Comparison of ENCODE assay signal across 8 mouse cellular contexts in genomic region chr6:72217415-72217784, GRCm38 (mm10). TPM values are rescaled to one million over a fixed set of nuclear protein-coding genes. Genes with fewer than 3 reads are reported as not detected.
DNase-seq lines count a peak whose midpoint lies in the region; ATAC-seq lines count a peak whose summit lies in the region.

No protein-coding gene starts in this region.

- H3K4me2 ChIP-seq in kidney, embryonic 14.5 days (replicated peaks; ENCODE audit: low read depth, low read length) = peak overlapping the region; percentile 33
- H3K4me2 ChIP-seq in embryonic facial prominence, embryonic 14.5 days (ENCODE audit: low read depth, low read length) = peak overlapping the region; percentile 41
- peak overlapping the region; percentile 56 for H3K4me2 ChIP-seq in intestine, embryonic 16.5 days (ENCODE audit: low read depth, low read length)
- peak overlapping the region; percentile 51 for H3K4me2 ChIP-seq in neural tube, embryonic 12.5 days (replicated peaks)

- no peak for DNase-seq in kidney, adult 8-10 months
- no peak for DNase-seq in embryonic facial prominence, embryonic 14.5 days (ENCODE audit: low spot score)
- DNase-seq in retina, embryonic 14.5 days (ENCODE audit: low spot score) = no peak
- DNase-seq in layer of hippocampus, adult 11-12 months (ENCODE audit: low spot score) = no peak
- DNase-seq in kidney, postnatal 36 days = no peak

- peaks cover 73% of the 10 kb centered on the region for H3K4me1 ChIP-seq in kidney, embryonic 14.5 days (ENCODE audit: control insufficient read depth, insufficient read depth, low read length)
- H3K4me1 ChIP-seq in embryonic facial prominence, embryonic 14.5 days (ENCODE audit: control insufficient read depth, insufficient read depth, low read length) = peaks cover 67% of the 10 kb centered on the region
- peaks cover 66% of the 10 kb centered on the region for H3K4me1 ChIP-seq in intestine, embryonic 16.5 days (ENCODE audit: control insufficient read depth, insufficient read depth, low read length)
- H3K4me1 ChIP-seq in neural tube, embryonic 12.5 days = peaks cover 73% of the 10 kb centered on the region

- no peak for ATAC-seq in kidney, embryonic 14.5 days (ENCODE audit: low FRiP score, low TSS enrichment)
- no peak for ATAC-seq in embryonic facial prominence, embryonic 14.5 days (ENCODE audit: low read depth)
- no peak for ATAC-seq in intestine, embryonic 16.5 days
- peak; percentile 25 for ATAC-seq in neural tube, embryonic 12.5 days (ENCODE audit: low FRiP score, low read depth)

- 43% methylated on average over 6 of the region's 6 CpGs for WGBS in kidney, embryonic 14.5 days
- 24% methylated on average over 6 of the region's 6 CpGs for WGBS in embryonic facial prominence, embryonic 14.5 days
- WGBS in intestine, embryonic 16.5 days = 46% methylated on average over 6 of the region's 6 CpGs
- WGBS in neural tube, embryonic 12.5 days = 61% methylated on average over 6 of the region's 6 CpGs

- no peaks in the 10 kb centered on the region for H3K36me3 ChIP-seq in kidney, embryonic 14.5 days (ENCODE audit: control insufficient read depth, insufficient read depth, low read length)
- no peaks in the 10 kb centered on the region for H3K36me3 ChIP-seq in embryonic facial prominence, embryonic 14.5 days (ENCODE audit: control insufficient read depth, insufficient read depth, low read length)
- no peaks in the 10 kb centered on the region for H3K36me3 ChIP-seq in intestine, embryonic 16.5 days (ENCODE audit: control insufficient read depth, insufficient read depth, low read length)
- H3K36me3 ChIP-seq in neural tube, embryonic 12.5 days = no peaks in the 10 kb centered on the region

- H3K9ac ChIP-seq in kidney, embryonic 14.5 days (ENCODE audit: low read depth, low read length) = no peak overlapping the region
- H3K9ac ChIP-seq in embryonic facial prominence, embryonic 14.5 days (ENCODE audit: low read depth, low read length) = no peak overlapping the region
- H3K9ac ChIP-seq in intestine, embryonic 16.5 days (ENCODE audit: low read depth, low read length) = peak overlapping the region; percentile 56; the same call in 1 of the 2 replicates
- no peak overlapping the region for H3K9ac ChIP-seq in neural tube, embryonic 12.5 days

- no peaks in the 10 kb centered on the region for H3K9me3 ChIP-seq in kidney, embryonic 14.5 days (ENCODE audit: control insufficient read depth, low read length)
- no peaks in the 10 kb centered on the region for H3K9me3 ChIP-seq in embryonic facial prominence, embryonic 14.5 days (ENCODE audit: control insufficient read depth, low read length)
- H3K9me3 ChIP-seq in intestine, embryonic 16.5 days (ENCODE audit: control insufficient read depth, low read length) = no peaks in the 10 kb centered on the region
- no peaks in the 10 kb centered on the region for H3K9me3 ChIP-seq in neural tube, embryonic 12.5 days

- no peaks in the 10 kb centered on the region for H3K27me3 ChIP-seq in kidney, embryonic 14.5 days (ENCODE audit: control insufficient read depth, insufficient read depth, low read length)
- no peaks in the 10 kb centered on the region for H3K27me3 ChIP-seq in embryonic facial prominence, embryonic 14.5 days (replicated peaks; ENCODE audit: control insufficient read depth, insufficient read depth, low read length)
- H3K27me3 ChIP-seq in intestine, embryonic 16.5 days (replicated peaks; ENCODE audit: control insufficient read depth, insufficient read depth, low read length) = no peaks in the 10 kb centered on the region
- H3K27me3 ChIP-seq in neural tube, embryonic 12.5 days (replicated peaks) = peaks cover 60% of the 10 kb centered on the region

- peak overlapping the region; percentile 85 for H3K27ac ChIP-seq in kidney, embryonic 14.5 days (ENCODE audit: low read depth, low read length)
- peak overlapping the region; percentile 67 for H3K27ac ChIP-seq in embryonic facial prominence, embryonic 14.5 days (replicated peaks; ENCODE audit: low read depth, low read length)
- H3K27ac ChIP-seq in intestine, embryonic 16.5 days (ENCODE audit: low read length) = peak overlapping the region; percentile 74
- H3K27ac ChIP-seq in neural tube, embryonic 12.5 days = no peak overlapping the region

- no peak overlapping the region for H3K4me3 ChIP-seq in kidney, embryonic 14.5 days (ENCODE audit: low read length)
- no peak overlapping the region for H3K4me3 ChIP-seq in embryonic facial prominence, embryonic 14.5 days (ENCODE audit: low read depth, low read length)
- H3K4me3 ChIP-seq in intestine, embryonic 16.5 days (ENCODE audit: low read length) = no peak overlapping the region
- no peak overlapping the region for H3K4me3 ChIP-seq in neural tube, embryonic 12.5 days

RNA-seq across cellular contexts. Expression of gene Atoh8, which starts 18.0 kb away (rescaled TPM):
- 13.3 and 14.2 TPM in 2 replicates for polyA plus RNA-seq in kidney, embryonic 14.5 days (2014; fragmentation: Nextera tagmentation; extraction: Ambion mirVana)
- polyA plus RNA-seq in embryonic facial prominence, embryonic 14.5 days (2014; fragmentation: Nextera tagmentation; extraction: Ambion mirVana) = 12.1 and 12.9 TPM in 2 replicates
- 9.3 and 9.6 TPM in 2 replicates for polyA plus RNA-seq in intestine, embryonic 16.5 days (2015; fragmentation: Nextera tagmentation; extraction: Ambion mirVana)
- 7.3 and 8.4 TPM in 2 replicates for polyA plus RNA-seq in neural tube, embryonic 12.5 days (2016; fragmentation: Nextera tagmentation; extraction: Ambion mirVana)
